Mouse (Mus musculus): ENCODE results near the gene Eef1akmt4.

- TF ChIP-seq POLR2A (IDR thresholded peaks at IDR 0.05; ENCODE audit: low read depth, low read length) (no peak), CTCF (conservative IDR thresholded peaks at IDR 0.05; ENCODE audit: insufficient read depth, insufficient read length, low read depth, low read length) (no peak)
Measured at GRCm38 (mm10) chr16:20651947-20652310, 40.5 kb downstream of the Eef1akmt4 start.

Measured in kidney, adult 2 months (tissue).